Mouse (Mus musculus): ENCODE results near the gene Washc4. TPM values are rescaled to one million over a fixed set of nuclear protein-coding genes. Genes with fewer than 3 reads are reported as not detected.
"Not testable (repeated sequence)": the region's sequence is repeated elsewhere in the genome, so short reads cannot be mapped to it uniquely, and the experiment has no call there.

Washc4 gene
- polyA plus RNA-seq (2015; fragmentation: Nextera tagmentation; extraction: Ambion mirVana): 36.6 and 40.3 TPM in 2 replicates

DNA sequence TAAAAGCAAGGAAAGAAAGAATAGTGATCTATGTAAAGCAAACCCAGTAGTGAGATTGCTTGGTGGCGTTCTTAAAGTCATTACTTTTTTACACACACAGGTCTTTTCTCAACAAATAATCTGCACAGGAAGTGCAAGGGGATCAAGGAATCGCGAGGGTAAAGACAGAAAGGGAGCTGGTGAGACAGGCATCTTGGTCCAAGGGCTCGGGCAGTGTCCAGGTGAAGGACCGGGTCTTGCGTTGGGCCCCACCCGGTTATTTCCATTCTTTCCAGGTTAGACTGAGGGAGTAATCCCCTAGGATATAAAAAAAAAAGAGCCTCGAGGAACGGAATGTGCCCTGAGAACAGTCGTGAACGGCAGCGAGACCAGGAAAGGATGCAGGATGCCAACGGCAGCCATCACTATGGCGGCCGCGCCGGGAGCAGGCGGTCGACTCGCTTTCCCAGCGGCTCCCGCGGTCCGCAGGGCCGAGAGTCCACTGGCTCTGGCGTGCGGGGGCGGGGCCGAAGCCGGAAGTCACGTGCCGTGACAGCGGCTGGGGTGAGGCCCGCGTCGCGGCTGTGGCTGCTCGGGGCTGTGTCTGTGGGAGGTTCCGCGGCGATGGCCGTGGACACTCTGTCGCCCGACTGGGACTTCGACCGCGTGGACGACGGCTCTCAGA lies at the start of gene Washc4:
TSS of gene Washc4 (plus strand) at position 314 of the 664 bp plus-strand sequence.
- peaks cover 5% of the 10 kb centered on the region for H3K36me3 ChIP-seq
- 1% methylated on average over 49 of the region's 49 CpGs for WGBS
- ATAC-seq (ENCODE audit: low read depth): peak; percentile 99
- H3K4me2 ChIP-seq: peak within 1 kb of the TSS; percentile 57
- H3K27me3 ChIP-seq: no peaks in the 10 kb centered on the region
- H3K4me3 ChIP-seq: peak within 1 kb of the TSS; percentile 76
- H3K4me1 ChIP-seq (replicated peaks): peaks cover 28% of the 10 kb centered on the region
- H3K9me3 ChIP-seq: no peaks in the 10 kb centered on the region
- H3K9ac ChIP-seq: peak within 1 kb of the TSS; percentile 90
- peak within 1 kb of the TSS; percentile 91 for H3K27ac ChIP-seq (replicated peaks)

- Histone ChIP-seq H3K4me2 (no peak overlapping the region), H3K4me1 (replicated peaks) (no peaks in the 10 kb centered on the region), H3K27me3 (no peaks in the 10 kb centered on the region), H3K4me3 (no peak overlapping the region), H3K9ac (no peak overlapping the region), H3K27ac (replicated peaks) (no peak overlapping the region), H3K36me3 (peaks cover 73% of the 10 kb centered on the region), H3K9me3 (no peaks in the 10 kb centered on the region)
- WGBS: 87% methylated on average over 13 of the region's 13 CpGs
- ATAC-seq (ENCODE audit: low read depth): no peak
These were observed 46.2 kb upstream of the Washc4 start for GRCm38 (mm10) chr10:83497321-83497720.

DNA sequence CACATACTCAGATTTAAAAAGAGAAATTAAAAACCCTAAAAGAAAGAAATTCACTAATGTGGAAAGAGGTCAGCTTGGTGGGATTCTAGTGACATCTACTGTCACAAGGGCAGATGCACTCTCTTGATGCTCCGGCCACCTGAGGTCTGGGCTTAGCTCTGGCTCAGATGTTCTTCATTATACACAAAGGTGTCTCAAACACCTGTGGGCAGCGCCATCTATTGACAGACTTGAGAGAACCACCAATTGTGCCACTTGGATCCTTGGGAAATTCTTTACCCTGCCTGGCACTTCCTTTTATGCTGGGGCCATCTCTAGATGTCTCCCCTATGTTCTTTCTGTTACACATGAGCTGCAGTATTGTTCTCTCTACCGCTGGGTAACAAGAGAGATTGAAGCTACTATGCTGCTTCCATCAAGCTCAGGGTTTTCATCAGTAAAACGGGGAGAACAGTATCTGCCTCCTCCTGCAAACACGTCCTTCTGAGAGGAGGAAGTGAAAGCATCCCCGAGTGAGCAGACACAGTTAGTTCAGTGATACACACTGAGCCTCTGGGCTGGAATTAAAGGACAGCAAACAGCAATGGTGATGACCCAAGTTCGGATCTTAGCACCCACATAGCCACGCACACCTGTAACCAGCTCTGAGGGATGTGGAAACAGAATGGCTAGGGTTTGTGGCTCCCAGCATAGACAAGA lies 34.4 kb upstream of the Washc4 start:
- Histone ChIP-seq H3K9me3 (no peaks in the 10 kb centered on the region), H3K4me3 (no peak overlapping the region), H3K4me1 (replicated peaks) (no peaks in the 10 kb centered on the region), H3K27ac (replicated peaks) (no peak overlapping the region), H3K9ac (no peak overlapping the region), H3K36me3 (peaks cover 92% of the 10 kb centered on the region), H3K27me3 (no peaks in the 10 kb centered on the region), H3K4me2 (no peak overlapping the region)
- ATAC-seq (ENCODE audit: low read depth): no peak
- 70% methylated on average over 8 of the region's 8 CpGs for WGBS

- ATAC-seq (ENCODE audit: low read depth): no peak
- Histone ChIP-seq H3K4me2 (no peak overlapping the region), H3K9ac (no peak overlapping the region), H3K4me1 (replicated peaks) (no peaks in the 10 kb centered on the region), H3K9me3 (no peaks in the 10 kb centered on the region), H3K36me3 (peaks cover 92% of the 10 kb centered on the region), H3K27me3 (no peaks in the 10 kb centered on the region), H3K27ac (replicated peaks) (no peak overlapping the region), H3K4me3 (no peak overlapping the region)
- 89% methylated on average over 5 of the region's 5 CpGs for WGBS
These were observed 32.2 kb upstream of the Washc4 start for GRCm38 (mm10) chr10:83511304-83511703.

- Histone ChIP-seq H3K9me3 (no peaks in the 10 kb centered on the region), H3K27ac (replicated peaks) (no peak overlapping the region), H3K27me3 (no peaks in the 10 kb centered on the region), H3K4me1 (replicated peaks) (no peaks in the 10 kb centered on the region), H3K36me3 (peaks cover 90% of the 10 kb centered on the region), H3K4me3 (no peak overlapping the region), H3K9ac (no peak overlapping the region), H3K4me2 (no peak overlapping the region)
- WGBS: 77% methylated on average over 8 of the region's 8 CpGs
- ATAC-seq (ENCODE audit: low read depth): no peak
These were observed 29.8 kb upstream of the Washc4 start for GRCm38 (mm10) chr10:83513736-83514135.

GRCm38 (mm10) chr10:83520990-83521389 lies 22.6 kb upstream of the Washc4 start:
- Histone ChIP-seq H3K9ac (no peak overlapping the region), H3K4me3 (no peak overlapping the region), H3K4me1 (replicated peaks) (no peaks in the 10 kb centered on the region), H3K9me3 (no peaks in the 10 kb centered on the region), H3K36me3 (peaks cover 78% of the 10 kb centered on the region), H3K4me2 (no peak overlapping the region), H3K27ac (replicated peaks) (no peak overlapping the region), H3K27me3 (no peaks in the 10 kb centered on the region)
- 82% methylated on average over 4 of the region's 4 CpGs for WGBS
- ATAC-seq (ENCODE audit: low read depth): no peak

GRCm38 (mm10) chr10:83524238-83524637 lies 19.3 kb upstream of the Washc4 start:
- H3K27me3 ChIP-seq: not testable (repeated sequence)
- H3K36me3 ChIP-seq: peaks cover 62% of the 10 kb centered on the region

GRCm38 (mm10) chr10:83530384-83530967 lies 13.1 kb upstream of the Washc4 start:
- WGBS: 86% methylated on average over 6 of the region's 6 CpGs
- Histone ChIP-seq H3K4me3 (no peak overlapping the region), H3K27me3 (no peaks in the 10 kb centered on the region), H3K4me2 (no peak overlapping the region), H3K36me3 (peaks cover 22% of the 10 kb centered on the region), H3K4me1 (replicated peaks) (peaks cover 16% of the 10 kb centered on the region), H3K27ac (replicated peaks) (no peak overlapping the region), H3K9ac (no peak overlapping the region), H3K9me3 (peaks cover 5% of the 10 kb centered on the region; the same call in 1 of the 2 replicates)
- ATAC-seq (ENCODE audit: low read depth): no peak

More at GRCm38 (mm10) chr10:83524238-83524637, 19.3 kb upstream of the Washc4 start:
- H3K4me2 ChIP-seq; H3K9me3 ChIP-seq; H3K4me3 ChIP-seq; ATAC-seq (ENCODE audit: low read depth); H3K4me1 ChIP-seq (replicated peaks); H3K9ac ChIP-seq; H3K27ac ChIP-seq (replicated peaks): not testable (repeated sequence)

DNA sequence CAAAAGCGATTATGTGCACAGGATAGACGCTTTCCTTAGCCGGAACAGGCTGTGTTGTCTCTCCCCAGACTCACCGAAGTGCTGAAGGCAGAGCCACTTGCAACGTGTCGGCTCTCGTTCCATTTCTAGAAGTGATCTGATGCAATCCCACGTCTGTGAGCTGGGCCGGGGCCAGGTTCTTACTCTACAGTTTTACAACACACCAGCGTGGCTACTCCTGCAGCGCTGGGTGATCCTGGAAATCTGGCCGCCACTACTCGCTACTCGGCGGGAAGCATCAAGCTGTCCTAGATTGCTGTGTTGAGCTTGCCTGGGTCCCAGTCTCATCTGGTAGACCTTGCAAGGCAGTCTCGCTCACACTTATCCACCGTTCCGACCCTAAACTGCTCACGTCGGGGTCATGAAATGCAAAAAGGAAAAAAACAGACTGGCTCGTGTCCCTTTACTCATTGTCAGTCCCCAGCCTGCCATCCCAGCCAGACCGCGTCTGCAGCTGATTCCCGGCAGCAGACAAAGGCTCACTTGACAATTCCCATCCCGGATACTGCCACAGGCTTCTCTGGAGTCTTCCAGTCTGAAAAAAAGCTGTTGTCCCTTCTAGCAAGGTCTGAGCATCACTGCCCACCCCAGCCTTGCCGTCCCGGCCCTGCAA lies 10.2 kb upstream of the Washc4 start:
- Histone ChIP-seq H3K36me3 (0 out of 2 replicates have a peak, but pooled peaks cover 5% of the 10 kb centered on the region), H3K4me3 (peak overlapping the region; percentile 60), H3K27me3 (no peaks in the 10 kb centered on the region; the same call in 1 of the 2 replicates), H3K4me1 (replicated peaks) (peaks cover 16% of the 10 kb centered on the region), H3K4me2 (peak overlapping the region; percentile 69), H3K27ac (replicated peaks) (peak overlapping the region; percentile 87), H3K9ac (peak overlapping the region; percentile 84), H3K9me3 (no peaks in the 10 kb centered on the region)
- ATAC-seq (ENCODE audit: low read depth): peak; percentile 80
- 2% methylated on average over 27 of the region's 27 CpGs for WGBS

GRCm38 (mm10) chr10:83533910-83534283 lies 9.7 kb upstream of the Washc4 start, which contains the start of gene Aldh1l2:
TSS of gene Aldh1l2 (minus strand) at chr10:83534140.
- H3K9me3 ChIP-seq: no peaks in the 10 kb centered on the region
- no peaks in the 10 kb centered on the region; the same call in 1 of the 2 replicates for H3K27me3 ChIP-seq
- 0 out of 2 replicates have a peak, but pooled peaks cover 5% of the 10 kb centered on the region for H3K36me3 ChIP-seq
- peaks cover 16% of the 10 kb centered on the region for H3K4me1 ChIP-seq (replicated peaks)
- H3K9ac ChIP-seq: peak within 1 kb of the TSS; percentile 84
- ATAC-seq (ENCODE audit: low read depth): peak; percentile 98
- WGBS: under 1% methylated on average over 21 of the region's 21 CpGs
- peak within 1 kb of the TSS; percentile 60 for H3K4me3 ChIP-seq
- H3K27ac ChIP-seq (replicated peaks): peak within 1 kb of the TSS; percentile 87
- H3K4me2 ChIP-seq: peak within 1 kb of the TSS; percentile 69

DNA sequence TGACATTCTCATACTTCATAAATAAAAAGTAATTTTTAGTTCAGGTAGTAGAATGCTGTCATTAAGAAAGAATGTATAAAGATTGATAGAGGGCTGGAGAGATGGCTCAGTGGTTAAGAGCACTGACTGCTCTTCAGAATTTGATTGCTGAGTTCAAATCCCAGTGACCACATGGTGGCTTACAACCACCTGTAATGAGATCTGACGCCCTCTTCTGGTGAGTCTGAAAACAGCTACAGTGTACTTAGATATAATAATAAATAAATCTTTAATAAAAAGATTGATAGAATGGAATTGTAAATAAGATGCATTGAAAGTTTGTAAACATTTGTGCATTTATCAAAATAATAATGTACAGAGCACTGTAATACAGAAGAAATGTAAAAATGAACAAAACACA lies 7.1 kb upstream of the Washc4 start:
- no peak overlapping the region for H3K4me3 ChIP-seq
- no peaks in the 10 kb centered on the region; the same call in 1 of the 2 replicates for H3K27me3 ChIP-seq
- no peaks in the 10 kb centered on the region for H3K36me3 ChIP-seq
- no peak for ATAC-seq (ENCODE audit: low read depth)
- no peaks in the 10 kb centered on the region for H3K9me3 ChIP-seq
- H3K9ac ChIP-seq: no peak overlapping the region
- H3K4me1 ChIP-seq (replicated peaks): peaks cover 23% of the 10 kb centered on the region
- WGBS: 14% methylated on average over 1 of the region's 1 CpGs
- no peak overlapping the region for H3K27ac ChIP-seq (replicated peaks)
- no peak overlapping the region for H3K4me2 ChIP-seq

Data from neural tube, embryonic 13.5 days (tissue).